Mouse (Mus musculus) hindbrain, embryonic 14.5 days (tissue): Measurements from ENCODE around the gene C130050O18Rik. TPM values are rescaled to one million over a fixed set of nuclear protein-coding genes. Genes with fewer than 3 reads are reported as not detected.
A peak's percentile ranks its signal among the peaks of the same experiment; 100 is the strongest.

ENCODE experiments used
- ATAC-seq: fragments of 200-750 bp; cut with Nextera tagmentation; 2 replicates; pipeline ENCODE4 v1.8.0; 2017; ENCODE audit warnings: moderate number of reproducible peaks, mild to moderate bottlenecking, moderate TSS enrichment, moderate library complexity; ENCODE audit not compliant: low FRiP score
- DNase-seq: peaks from one replicate; pipeline ENCODE4 v3.0.0-alpha.2; 2015; ENCODE audit warnings: low spot score
- H3K27ac ChIP-seq: fragments of 300-500 bp; sonication (generic); 2 replicates; pipeline ENCODE4 v1.5.1; 2014; ENCODE audit warnings: mild to moderate bottlenecking, moderate library complexity
- H3K27me3 ChIP-seq: fragments of 300-500 bp; sonication (generic); 2 replicates; pipeline ENCODE4 v1.6.1; 2014; ENCODE audit warnings: mild to moderate bottlenecking, low read length, mixed read lengths; ENCODE audit not compliant: control insufficient read depth, insufficient read depth
- H3K36me3 ChIP-seq: fragments of 300-500 bp; sonication (generic); replicated peaks from 2 replicates; pipeline ENCODE4 v1.6.1; 2014; ENCODE audit not compliant: control insufficient read depth, insufficient read depth
- H3K4me1 ChIP-seq: fragments of 300-500 bp; sonication (generic); replicated peaks from 2 replicates; pipeline ENCODE4 v1.6.1; 2014; ENCODE audit warnings: antibody characterized with exemption, low read length, mixed read lengths; ENCODE audit not compliant: control insufficient read depth, insufficient read depth
- H3K4me2 ChIP-seq: fragments of 300-500 bp; sonication (generic); replicated peaks from 2 replicates; pipeline ENCODE4 v1.6.1; 2014; ENCODE audit warnings: mild to moderate bottlenecking, moderate library complexity
- H3K4me3 ChIP-seq: fragments of 300-500 bp; sonication (generic); replicated peaks from 2 replicates; pipeline ENCODE4 v1.5.1; 2014; ENCODE audit warnings: mild to moderate bottlenecking, low read length
- H3K9ac ChIP-seq: fragments of 300-500 bp; sonication (generic); 2 replicates; pipeline ENCODE4 v1.6.1; 2014
- H3K9me3 ChIP-seq: fragments of 300-500 bp; sonication (generic); 2 replicates; pipeline ENCODE4 v1.6.1; 2016; ENCODE audit warnings: low read length; ENCODE audit not compliant: control insufficient read depth
- WGBS: fragments of 180-500 bp; shearing (Covaris S2); extraction: QIAGEN DNeasy Blood & Tissue Kit; methylation state at CpG from one replicate; pipeline ENCODE4 v1.1.7; 2014; 5-methylcytosine and 5-hydroxymethylcytosine counted together
- polyA plus RNA-seq: library from polyadenylated mRNA; unstranded; fragments of >200 nt; fragmentation: Nextera tagmentation; extraction: Ambion mirVana; gene quantifications from 2 replicates; pipeline ENCODE4 v1.2.1, GENCODE M21; 2014

The C130050O18Rik gene
- polyA plus RNA-seq, 1 experiment from 2014 or later: 0.32 TPM

DNA sequence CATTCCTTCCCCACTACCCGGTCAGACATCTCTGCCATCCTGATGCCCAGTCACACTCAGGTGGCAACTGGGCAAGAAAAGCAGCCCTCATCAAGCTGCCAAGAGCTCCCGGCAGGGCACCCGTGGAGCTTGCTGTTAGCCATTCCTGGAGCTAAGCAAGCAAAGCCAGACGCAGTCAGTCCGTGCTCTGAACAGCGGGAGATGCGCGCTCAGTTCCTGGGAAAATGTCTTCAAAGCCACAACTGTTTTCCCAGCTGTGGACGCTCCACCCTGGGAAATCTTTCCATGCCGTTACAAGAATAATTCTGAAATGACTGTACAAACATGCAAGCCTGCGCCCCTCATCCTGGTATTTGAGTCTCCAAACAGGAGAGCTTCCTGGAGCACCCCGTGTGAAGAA, 37.3 kb downstream of the C130050O18Rik start:
- ATAC-seq (no peak), DNase-seq (no peak)
- Histone ChIP-seq H3K27me3 (no peaks in the 10 kb centered on the region), H3K4me1 (0 out of 2 replicates have a peak, but pooled peaks cover 6% of the 10 kb centered on the region), H3K9me3 (no peaks in the 10 kb centered on the region), H3K4me3 (no peak overlapping the region), H3K9ac (no peak overlapping the region), H3K27ac (peak overlapping the region; percentile 59; the same call in 1 of the 2 replicates), H3K36me3 (no peaks in the 10 kb centered on the region), H3K4me2 (0 out of 2 replicates have a peak overlapping the region, but pooled peaks have one; percentile 7)
- 66% methylated on average over 12 of the region's 12 CpGs for WGBS

DNA sequence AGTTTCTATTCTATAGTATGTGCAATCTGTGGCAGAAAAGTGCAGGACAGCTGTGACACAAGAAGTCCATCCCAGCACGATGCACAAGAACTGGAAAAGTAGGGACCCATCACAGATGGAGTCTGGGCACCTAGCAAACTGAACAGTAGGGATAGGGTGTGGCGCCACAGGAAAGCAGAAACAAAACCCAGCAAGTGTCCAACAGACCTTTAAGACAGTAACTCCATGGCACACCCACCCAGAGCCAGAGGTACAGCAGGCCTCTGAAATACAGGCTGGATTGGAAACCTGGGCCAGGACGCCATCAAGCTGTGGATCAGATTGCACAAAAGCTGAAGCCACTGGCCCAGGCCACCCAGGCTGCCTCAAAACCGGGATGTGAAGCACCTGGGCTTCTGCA, 37.9 kb downstream of the C130050O18Rik start:
- no peaks in the 10 kb centered on the region for H3K36me3 ChIP-seq
- H3K4me2 ChIP-seq: no peak overlapping the region
- 82% methylated on average over 4 of the region's 4 CpGs for WGBS
- no peak for ATAC-seq
- H3K27ac ChIP-seq: peak overlapping the region; percentile 54
- H3K9me3 ChIP-seq: no peaks in the 10 kb centered on the region
- no peak for DNase-seq
- H3K4me1 ChIP-seq: 0 out of 2 replicates have a peak, but pooled peaks cover 6% of the 10 kb centered on the region
- no peaks in the 10 kb centered on the region for H3K27me3 ChIP-seq
- no peak overlapping the region for H3K4me3 ChIP-seq
- H3K9ac ChIP-seq: no peak overlapping the region

GRCm38 (mm10) chr5:139445258-139445657, 40.2 kb downstream of the C130050O18Rik start:
- H3K9me3 ChIP-seq: no peaks in the 10 kb centered on the region
- H3K9ac ChIP-seq: no peak overlapping the region
- H3K36me3 ChIP-seq: no peaks in the 10 kb centered on the region
- no peak for ATAC-seq
- no peak overlapping the region for H3K4me2 ChIP-seq
- H3K4me1 ChIP-seq: peaks cover 21% of the 10 kb centered on the region; the same call in 1 of the 2 replicates
- 88% methylated on average over 8 of the region's 8 CpGs for WGBS
- no peak overlapping the region for H3K4me3 ChIP-seq
- H3K27me3 ChIP-seq: no peaks in the 10 kb centered on the region
- H3K27ac ChIP-seq: no peak overlapping the region
- no peak for DNase-seq

DNA sequence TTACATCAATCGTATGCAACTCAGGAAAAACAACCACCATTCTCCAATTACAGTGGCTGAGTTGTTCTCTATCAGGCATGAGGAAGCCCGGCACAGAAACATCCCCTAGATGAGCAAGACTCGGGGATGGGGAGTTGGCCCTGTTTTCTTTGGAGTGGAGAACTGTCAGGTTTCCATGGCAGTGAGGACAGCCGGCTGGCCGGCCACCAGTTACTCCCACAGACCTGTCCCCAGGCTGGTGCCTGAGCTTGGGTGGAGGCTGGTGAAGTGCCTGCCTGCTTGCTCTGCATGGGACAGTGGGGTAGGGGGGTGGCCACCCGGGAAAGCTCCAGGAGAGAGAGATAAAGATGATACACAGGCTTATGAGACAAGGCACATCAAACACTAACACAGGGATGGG, 42.9 kb downstream of the C130050O18Rik start:
- DNase-seq (no peak), ATAC-seq (no peak)
- H3K4me1 ChIP-seq: peaks cover 21% of the 10 kb centered on the region; the same call in 1 of the 2 replicates
- no peaks in the 10 kb centered on the region for H3K9me3 ChIP-seq
- H3K27ac ChIP-seq: no peak overlapping the region
- H3K36me3 ChIP-seq: no peaks in the 10 kb centered on the region
- 68% methylated on average over 6 of the region's 6 CpGs for WGBS
- no peaks in the 10 kb centered on the region for H3K27me3 ChIP-seq
- no peak overlapping the region for H3K4me2 ChIP-seq
- H3K4me3 ChIP-seq: no peak overlapping the region
- no peak overlapping the region for H3K9ac ChIP-seq

- H3K27me3 ChIP-seq: no peaks in the 10 kb centered on the region
- peak; percentile 37; the same call in 1 of the 2 replicates for ATAC-seq
- WGBS: 32% methylated on average over 5 of the region's 5 CpGs
- H3K36me3 ChIP-seq: peaks cover 8% of the 10 kb centered on the region; the same call in 1 of the 2 replicates
- H3K4me3 ChIP-seq: no peak overlapping the region
- DNase-seq: no peak
- H3K4me1 ChIP-seq: peaks cover 21% of the 10 kb centered on the region; the same call in 1 of the 2 replicates
- peak overlapping the region; percentile 49; the same call in 1 of the 2 replicates for H3K27ac ChIP-seq
- H3K9me3 ChIP-seq: no peaks in the 10 kb centered on the region
- H3K9ac ChIP-seq: 0 out of 2 replicates have a peak overlapping the region, but pooled peaks have one; percentile 20
- H3K4me2 ChIP-seq: no peak overlapping the region
Measured at GRCm38 (mm10) chr5:139449161-139449791, 44.2 kb downstream of the C130050O18Rik start.

- Histone ChIP-seq H3K27me3 (no peaks in the 10 kb centered on the region), H3K4me2 (no peak overlapping the region), H3K4me3 (no peak overlapping the region), H3K27ac (peak overlapping the region; percentile 49; the same call in 1 of the 2 replicates), H3K4me1 (peaks cover 21% of the 10 kb centered on the region; the same call in 1 of the 2 replicates), H3K36me3 (peaks cover 13% of the 10 kb centered on the region), H3K9ac (no peak overlapping the region), H3K9me3 (no peaks in the 10 kb centered on the region)
- ATAC-seq (peak; percentile 71; the same call in 1 of the 2 replicates), DNase-seq (no peak)
- WGBS: 15% methylated on average over 4 of the region's 4 CpGs
Measured at GRCm38 (mm10) chr5:139449926-139450325, 44.8 kb downstream of the C130050O18Rik start.

- H3K4me2 ChIP-seq: no peak overlapping the region
- peaks cover 22% of the 10 kb centered on the region for H3K36me3 ChIP-seq
- H3K27me3 ChIP-seq: no peaks in the 10 kb centered on the region
- H3K9ac ChIP-seq: no peak overlapping the region
- peaks cover 15% of the 10 kb centered on the region; the same call in 1 of the 2 replicates for H3K4me1 ChIP-seq
- H3K27ac ChIP-seq: no peak overlapping the region
- no peaks in the 10 kb centered on the region for H3K9me3 ChIP-seq
- ATAC-seq (no peak), DNase-seq (no peak)
- no peak overlapping the region for H3K4me3 ChIP-seq
- 84% methylated on average over 10 of the region's 10 CpGs for WGBS
Measured at GRCm38 (mm10) chr5:139453031-139453430, 48.0 kb downstream of the C130050O18Rik start.

- ATAC-seq (no peak), DNase-seq (no peak)
- Histone ChIP-seq H3K4me2 (no peak overlapping the region), H3K4me1 (peaks cover 9% of the 10 kb centered on the region), H3K9ac (no peak overlapping the region), H3K9me3 (no peaks in the 10 kb centered on the region), H3K36me3 (peaks cover 22% of the 10 kb centered on the region), H3K4me3 (no peak overlapping the region), H3K27ac (no peak overlapping the region), H3K27me3 (no peaks in the 10 kb centered on the region)
- 85% methylated on average over 12 of the region's 12 CpGs for WGBS
Measured at GRCm38 (mm10) chr5:139455166-139455565, 50.1 kb downstream of the C130050O18Rik start.

DNA sequence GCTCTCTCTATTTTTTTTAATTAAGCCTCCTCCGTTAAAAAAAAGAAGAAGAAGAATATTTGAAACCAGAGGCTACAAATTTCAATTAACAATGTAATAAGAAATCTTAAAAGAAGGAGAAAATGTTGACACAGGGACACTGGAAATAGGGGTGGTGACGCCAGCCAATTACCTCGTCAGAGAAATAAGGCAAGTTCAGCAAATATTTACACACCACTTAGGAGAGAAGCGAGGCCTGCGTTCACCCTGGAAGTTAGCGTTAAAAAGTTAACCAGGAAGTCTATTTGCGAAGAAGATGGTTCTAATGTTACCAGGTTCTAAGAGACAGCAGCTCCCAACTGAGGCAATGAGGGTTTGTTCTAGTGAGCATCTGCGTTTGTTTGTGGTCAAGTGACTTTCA, 52.2 kb downstream of the C130050O18Rik start:
- H3K36me3 ChIP-seq: peaks cover 22% of the 10 kb centered on the region
- no peak overlapping the region for H3K27ac ChIP-seq
- DNase-seq (no peak), ATAC-seq (no peak)
- no peak overlapping the region for H3K9ac ChIP-seq
- WGBS: 96% methylated on average over 8 of the region's 8 CpGs
- H3K4me3 ChIP-seq: no peak overlapping the region
- no peaks in the 10 kb centered on the region for H3K9me3 ChIP-seq
- H3K4me2 ChIP-seq: no peak overlapping the region
- no peaks in the 10 kb centered on the region for H3K27me3 ChIP-seq
- peaks cover 8% of the 10 kb centered on the region for H3K4me1 ChIP-seq
